ENCODE assay signal across 24 mouse cellular contexts in the genomic region with DNA sequence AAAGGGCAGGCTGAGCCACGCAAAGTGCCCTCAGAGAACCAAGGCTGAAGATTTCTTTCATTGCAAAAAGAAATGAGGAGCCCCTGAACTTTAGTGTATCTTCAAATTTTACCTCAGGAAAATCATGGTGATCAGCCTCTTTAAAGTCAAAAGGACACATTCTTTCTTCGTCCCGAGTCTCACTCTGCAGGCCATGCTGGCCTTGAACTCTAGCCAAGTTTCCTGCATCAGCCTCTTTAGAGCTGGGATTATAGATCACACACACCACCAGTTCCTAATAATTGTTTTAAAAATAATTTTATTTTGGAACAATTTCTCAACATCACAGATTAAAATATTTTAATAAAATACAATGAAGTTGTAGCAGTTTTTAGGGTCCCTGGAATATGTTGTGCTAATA. TPM values are rescaled to one million over a fixed set of nuclear protein-coding genes. Genes with fewer than 3 reads are reported as not detected.
DNase-seq lines count a peak whose midpoint lies in the region; ATAC-seq and TF ChIP-seq lines count a peak whose summit lies in the region.
"Had no signal": no experiment of that assay in that cellular context is flagged by ENCODE, and none has a peak within 500 bp of the region (broad histone marks: within the 10 kb centered on the region; RNA-seq: fewer than 3 reads in every experiment).

No protein-coding gene starts in this region.

- WGBS in heart, postnatal 0 days, result 32% methylated on average over 3 of the region's 3 CpGs
- WGBS in forebrain, embryonic 11.5 days, result 86% methylated on average over 3 of the region's 3 CpGs

- no peaks in the 10 kb centered on the region for H3K27me3 ChIP-seq in heart, postnatal 0 days (ENCODE audit: control insufficient read depth, insufficient read depth, low read length)
- H3K27me3 ChIP-seq in CH12.LX (replicated peaks), result no peaks in the 10 kb centered on the region
- H3K27me3 ChIP-seq in forebrain, embryonic 11.5 days (ENCODE audit: control insufficient read depth, insufficient read depth, low read length), result no peaks in the 10 kb centered on the region
- H3K27me3 ChIP-seq: forebrain, embryonic 15.5 days; hindbrain, embryonic 15.5 days; limb, embryonic 12.5 days; lung, embryonic 15.5 days; midbrain, embryonic 15.5 days; neural tube, embryonic 13.5 days; Patski had no signal

- in situ Hi-C loops in CH12.LX (cut with MboI; ENCODE audit: low pct_ligation_motif_present, low pct_unique_long_range_greater_than_20kb, low sequenced_read_pairs), result loop anchor here (10.0 kb wide), 1 partner anchor 135 kb away; no protein-coding TSS in a partner anchor

- H3K9ac ChIP-seq in heart, postnatal 0 days (replicated peaks; ENCODE audit: low read depth, low read length), result no peak overlapping the region
- H3K9ac ChIP-seq in CH12.LX (ENCODE audit: insufficient read depth, low read depth), result peak overlapping the region; percentile 100
- H3K9ac ChIP-seq in forebrain, embryonic 11.5 days (ENCODE audit: low read length), result no peak overlapping the region
- H3K9ac ChIP-seq: forebrain, embryonic 15.5 days; hindbrain, embryonic 15.5 days; limb, embryonic 12.5 days; liver, embryonic 14.5 days; lung, embryonic 15.5 days; midbrain, embryonic 15.5 days; neural tube, embryonic 13.5 days had no signal

- no peak overlapping the region for H3K4me2 ChIP-seq in heart, postnatal 0 days (ENCODE audit: low read depth, low read length)
- peak overlapping the region; percentile 64 for H3K4me2 ChIP-seq in CH12.LX (ENCODE audit: insufficient read depth, low read depth, poor library complexity, severe bottlenecking)
- no peak overlapping the region for H3K4me2 ChIP-seq in forebrain, embryonic 11.5 days (ENCODE audit: low read depth, low read length, severe bottlenecking)
- H3K4me2 ChIP-seq: forebrain, embryonic 15.5 days; hindbrain, embryonic 15.5 days; limb, embryonic 12.5 days; lung, embryonic 15.5 days; midbrain, embryonic 15.5 days; neural tube, embryonic 13.5 days had no signal

- peak overlapping the region; percentile 64; the same call in 1 of the 2 replicates for H3K27ac ChIP-seq in gastrocnemius, adult 2 months
- H3K27ac ChIP-seq in heart, postnatal 0 days (ENCODE audit: low read depth), result peak overlapping the region; percentile 8; the same call in 1 of the 2 replicates
- H3K27ac ChIP-seq in CH12.LX (ENCODE audit: insufficient read depth, low read depth), result peak overlapping the region; percentile 100
- H3K27ac ChIP-seq in forebrain, embryonic 11.5 days (ENCODE audit: low read depth, low read length), result no peak overlapping the region
- H3K27ac ChIP-seq: forebrain, embryonic 15.5 days; hindbrain, embryonic 15.5 days; limb, embryonic 12.5 days; liver, embryonic 14.5 days; lung, embryonic 15.5 days; midbrain, embryonic 15.5 days; neural tube, embryonic 13.5 days had no signal

- peaks cover 23% of the 10 kb centered on the region for H3K4me1 ChIP-seq in heart, postnatal 0 days (ENCODE audit: control insufficient read depth, insufficient read depth)
- peaks cover 3 to 39% of the 10 kb centered on the region in 2 experiments for H3K4me1 ChIP-seq in CH12.LX (ENCODE audit: control insufficient read depth in 1 of 2, insufficient read depth in 2 of 2)
- peaks cover 3% of the 10 kb centered on the region; the same call in 1 of the 2 replicates for H3K4me1 ChIP-seq in forebrain, embryonic 11.5 days (replicated peaks; ENCODE audit: control insufficient read depth, insufficient read depth, low read length)

- dilution Hi-C loops in CH12.LX (cut with MboI; ENCODE audit: extremely low pct_ligation_motif_present, extremely low pct_unique_long_range_greater_than_20kb, low sequenced_read_pairs), result no loop called here

- H3K79me2 ChIP-seq in CH12.LX (replicated peaks; ENCODE audit: control insufficient read depth, extremely low read depth, insufficient read depth, poor library complexity, severe bottlenecking), result peaks cover 48% of the 10 kb centered on the region

- intact Hi-C loops in gastrocnemius, adult 2 months (cut with DNase I), result no loop called here
- intact Hi-C loops in heart, postnatal 25 days (cut with DNase I), result no loop called here

- TF ChIP-seq CTCF in gastrocnemius, adult 2 months (IDR thresholded peaks at IDR 0.05), result no peak
- TF ChIP-seq CTCF in heart, postnatal 0 days (IDR thresholded peaks at IDR 0.05; ENCODE audit: low read depth), result no peak
- TF ChIP-seq CTCF in CH12.LX (conservative IDR thresholded peaks at IDR 0.05 in 1 of 2, IDR thresholded peaks at IDR 0.05 in 1 of 2; ENCODE audit: low read depth in 2 of 2, low read length in 2 of 2), result no peak

- no peaks in the 10 kb centered on the region for H3K9me3 ChIP-seq in heart, postnatal 0 days (replicated peaks; ENCODE audit: control insufficient read depth, low read length)
- no peaks in the 10 kb centered on the region for H3K9me3 ChIP-seq in CH12.LX (replicated peaks; ENCODE audit: low read length)
- no peaks in the 10 kb centered on the region for H3K9me3 ChIP-seq in forebrain, embryonic 11.5 days (ENCODE audit: control insufficient read depth, low read length)
- H3K9me3 ChIP-seq: forebrain, embryonic 15.5 days; G1E; hindbrain, embryonic 15.5 days; limb, embryonic 12.5 days; lung, embryonic 15.5 days; midbrain, embryonic 15.5 days; neural tube, embryonic 13.5 days had no signal

- H3K4me3 ChIP-seq in gastrocnemius, adult 2 months, result no peak overlapping the region
- H3K4me3 ChIP-seq in heart, postnatal 0 days (ENCODE audit: low read depth, low read length), result no peak overlapping the region
- H3K4me3 ChIP-seq in CH12.LX (replicated peaks in 1 of 3; ENCODE audit: low read depth in 2 of 3, low read length in 2 of 3, poor library complexity in 1 of 3), result peak overlapping the region; percentile 15 to 46 (median 39)
- H3K4me3 ChIP-seq in forebrain, embryonic 11.5 days (ENCODE audit: low read depth, low read length), result no peak overlapping the region
- H3K4me3 ChIP-seq: forebrain, embryonic 15.5 days; hindbrain, embryonic 15.5 days; limb, embryonic 12.5 days; lung, embryonic 15.5 days; midbrain, embryonic 15.5 days; neural tube, embryonic 13.5 days had no signal

- H3K36me3 ChIP-seq in heart, postnatal 0 days (replicated peaks; ENCODE audit: control insufficient read depth, insufficient read depth, low read length), result peaks cover 28% of the 10 kb centered on the region
- peaks cover 26 to 41% of the 10 kb centered on the region in 2 experiments for H3K36me3 ChIP-seq in CH12.LX (replicated peaks in 1 of 2; ENCODE audit: control insufficient read depth in 1 of 2, insufficient read depth in 1 of 2, low read length in 1 of 2)
- H3K36me3 ChIP-seq in forebrain, embryonic 11.5 days (ENCODE audit: control insufficient read depth, insufficient read depth, low read length), result peaks cover 3% of the 10 kb centered on the region; the same call in 1 of the 2 replicates

- TF ChIP-seq POLR2A in CH12.LX (IDR thresholded peaks at IDR 0.05; ENCODE audit: low read depth, low read length), result no peak; the same call in 1 of the 2 replicates

- TF ChIP-seq RAD21 in CH12.LX (IDR thresholded peaks at IDR 0.05; ENCODE audit: low read depth, low read length), result no peak

- no peak for TF ChIP-seq EP300 in heart, postnatal 0 days (IDR thresholded peaks at IDR 0.05; ENCODE audit: low read depth)
- TF ChIP-seq EP300 in CH12.LX (IDR thresholded peaks at IDR 0.05; ENCODE audit: low read length), result 0 out of 2 replicates have a peak, but pooled peaks have one; percentile 6

- ATAC-seq in heart, postnatal 0 days (ENCODE audit: insufficient read depth, low read depth), result no peak
- ATAC-seq in forebrain, embryonic 11.5 days (replicated peaks; ENCODE audit: low FRiP score), result no peak
- ATAC-seq in cerebellum, adult (ENCODE audit: insufficient number of reproducible peaks, low FRiP score, low TSS enrichment), result no peak
- ATAC-seq: forebrain, embryonic 15.5 days; midbrain, embryonic 15.5 days; Patski had no signal

- no peak for DNase-seq in gastrocnemius, adult 2 months
- no peak for DNase-seq in gastrocnemius, postnatal 25 days
- no peak for DNase-seq in heart, postnatal 0 days (ENCODE audit: low spot score)
- no peak for DNase-seq in heart, postnatal 25 days (ENCODE audit: low spot score)
- DNase-seq in CH12.LX (ENCODE audit: extremely low read depth), result no peak
- peak; percentile 22 for DNase-seq in adrenal gland, postnatal 25 days
- no peak for DNase-seq in forebrain, embryonic 11.5 days (ENCODE audit: low spot score)
- DNase-seq: cerebellum, adult 9-10 months; gastrocnemius, postnatal 10 days; kidney, adult 2 months; kidney, postnatal 36 days; retina, postnatal 1 day; right cerebral cortex, postnatal 25 days; thymus, postnatal 25 days had no signal

RNA-seq across cellular contexts. Expression of gene Eif2a, which starts 6.1 kb away (rescaled TPM):
- total RNA-seq in gastrocnemius, adult 2 months (2021), result 10 to 100 TPM; 48.9 to 54.8 TPM
- total RNA-seq in gastrocnemius, postnatal 25 days (2021), result 10 to 100 TPM; 38.7 to 41.2 TPM
- total RNA-seq in heart, postnatal 0 days (2014; rRNA removed; ENCODE audit: low replicate concordance), result 45.3 and 69.3 TPM in 2 replicates
- 27.6 and 29.1 TPM in 2 replicates for polyA plus RNA-seq in heart, postnatal 0 days (2015; fragmentation: Nextera tagmentation; extraction: Ambion mirVana)
- 10 to 100 TPM; 35.4 to 42.4 TPM for total RNA-seq in heart, postnatal 25 days (2021)
- total RNA-seq in CH12.LX (2012; rRNA removed) (107 and 119 TPM in 2 replicates), CH12.LX (2014; rRNA removed) (215 and 241 TPM in 2 replicates)
- polyA plus RNA-seq in CH12.LX (2012; ENCODE audit: insufficient read length, low read depth), result 116 and 117 TPM in 2 replicates
- total RNA-seq in adrenal gland, postnatal 25 days (2021), result 55.7 and 56.2 TPM in 2 replicates
- polyA plus RNA-seq in forebrain, embryonic 11.5 days (2014; fragmentation: Nextera tagmentation; extraction: Ambion mirVana), result 58.9 and 61.9 TPM in 2 replicates

RNA-seq across cellular contexts. Expression of gene Serp1, which starts 6.2 kb away (rescaled TPM):
- total RNA-seq in gastrocnemius, adult 2 months (2021), result 1 to 10 TPM; 6.4 to 8.0 TPM
- total RNA-seq in gastrocnemius, postnatal 25 days (2021), result 10 to 100 TPM in 1 of 2 experiments, 1 to 10 TPM in 1; 7.5 to 10.1 TPM
- 59.5 and 59.7 TPM in 2 replicates for total RNA-seq in heart, postnatal 0 days (2014; rRNA removed; ENCODE audit: low replicate concordance)
- polyA plus RNA-seq in heart, postnatal 0 days (2015; fragmentation: Nextera tagmentation; extraction: Ambion mirVana), result 59.5 and 60.7 TPM in 2 replicates
- 10 to 100 TPM; 13.0 to 14.3 TPM for total RNA-seq in heart, postnatal 25 days (2021)
- 210 and 219 TPM in 2 replicates for total RNA-seq in CH12.LX (2012; rRNA removed)
- total RNA-seq in CH12.LX (2014; rRNA removed), result 470 and 509 TPM in 2 replicates
- 252 and 298 TPM in 2 replicates for polyA plus RNA-seq in CH12.LX (2012; ENCODE audit: insufficient read length, low read depth)
- 83.3 and 90.6 TPM in 2 replicates for total RNA-seq in adrenal gland, postnatal 25 days (2021)
- 136 and 140 TPM in 2 replicates for polyA plus RNA-seq in forebrain, embryonic 11.5 days (2014; fragmentation: Nextera tagmentation; extraction: Ambion mirVana)

RNA-seq across cellular contexts. Expression of gene Selenot, which starts 56.9 kb away (rescaled TPM):
- 100 to 1,000 TPM; 119 to 136 TPM for total RNA-seq in gastrocnemius, adult 2 months (2021)
- total RNA-seq in gastrocnemius, postnatal 25 days (2021), result 100 to 1,000 TPM; 112 to 114 TPM
- total RNA-seq in heart, postnatal 0 days (2014; rRNA removed; ENCODE audit: low replicate concordance), result 147 and 177 TPM in 2 replicates
- polyA plus RNA-seq in heart, postnatal 0 days (2015; fragmentation: Nextera tagmentation; extraction: Ambion mirVana), result 17.1 and 17.9 TPM in 2 replicates
- total RNA-seq in heart, postnatal 25 days (2021), result 100 to 1,000 TPM; 119 to 125 TPM
- total RNA-seq in CH12.LX (2012; rRNA removed) (63.6 and 76.6 TPM in 2 replicates), CH12.LX (2014; rRNA removed) (254 and 283 TPM in 2 replicates)
- polyA plus RNA-seq in CH12.LX (2012; ENCODE audit: insufficient read length, low read depth), result 134 and 157 TPM in 2 replicates
- 136 and 137 TPM in 2 replicates for total RNA-seq in adrenal gland, postnatal 25 days (2021)
- polyA plus RNA-seq in forebrain, embryonic 11.5 days (2014; fragmentation: Nextera tagmentation; extraction: Ambion mirVana), result 23.8 and 26.7 TPM in 2 replicates

Comparison
In these comparisons a context has a peak if more than half of its experiments do, and no peak if none do; other contexts are left out.
1. H3K4me3 ChIP-seq: peak in CH12.LX (3 of 3); none in gastrocnemius, adult 2 months (single experiment), heart, postnatal 0 days (single experiment) and forebrain, embryonic 11.5 days (single experiment).